Mouse (Mus musculus) CH12.LX (cell line): Measurements from ENCODE around the gene Pgm5. TPM values are rescaled to one million over a fixed set of nuclear protein-coding genes. Genes with fewer than 3 reads are reported as not detected.

Experiments used
- DNase-seq: peaks from one replicate; pipeline ENCODE4 v3.0.0-alpha.2; 2013; ENCODE audit errors: extremely low read depth
- H3K27ac ChIP-seq: 2 replicates; pipeline ENCODE4 v1.5.1; 2012; ENCODE audit warnings: low read depth, mild to moderate bottlenecking, control low read depth, moderate library complexity; ENCODE audit not compliant: insufficient read depth
- H3K27me3 ChIP-seq: replicated peaks from 2 replicates; pipeline ENCODE3; 2012; ENCODE audit warnings: inconsistent platforms
- H3K36me3 ChIP-seq, 2 experiments: replicated peaks in 1 of 2; 2 replicates each; pipeline versions ENCODE3 to v1.6.1; 2012; ENCODE audit warnings: inconsistent platforms in 1 of 2, low read length in 1 of 2, mild to moderate bottlenecking in 1 of 2, mixed read lengths in 1 of 2, moderate library complexity in 1 of 2; ENCODE audit not compliant: control insufficient read depth in 1 of 2, insufficient read depth in 1 of 2
- H3K4me1 ChIP-seq, 2 experiments: 2 replicates each; pipeline ENCODE4 v1.6.1; 2012; ENCODE audit warnings: inconsistent platforms in 1 of 2, moderate library complexity in 1 of 2; ENCODE audit not compliant: insufficient read depth in 2 of 2, control insufficient read depth in 1 of 2
- H3K4me2 ChIP-seq: 2 replicates; pipeline ENCODE4 v1.6.1; 2012; ENCODE audit warnings: low read depth, mild to moderate bottlenecking, control low read depth; ENCODE audit not compliant: poor library complexity, insufficient read depth, severe bottlenecking
- H3K4me3 ChIP-seq, 3 experiments: fragments of 150-350 bp in 1 of 3; sonication (generic) in 1 of 3; replicated peaks in 1 of 3; 2 replicates each; pipeline versions ENCODE3 to v1.5.1; 2011 to 2012; ENCODE audit warnings: low read depth in 2 of 3, low read length in 2 of 3, mild to moderate bottlenecking in 2 of 3, moderate library complexity in 2 of 3, control low read depth in 1 of 3, improper control_type of control experiment in 1 of 3, inconsistent platforms in 1 of 3, mixed read lengths in 1 of 3; ENCODE audit not compliant: poor library complexity in 1 of 3
- H3K79me2 ChIP-seq: replicated peaks from 2 replicates; pipeline ENCODE4 v1.6.1; 2012; ENCODE audit warnings: mild to moderate bottlenecking, moderate library complexity; ENCODE audit not compliant: control insufficient read depth, poor library complexity, insufficient read depth, severe bottlenecking; ENCODE audit errors: extremely low read depth
- H3K9ac ChIP-seq: 2 replicates; pipeline ENCODE4 v1.6.1; 2012; ENCODE audit warnings: low read depth, mild to moderate bottlenecking, control low read depth, moderate library complexity; ENCODE audit not compliant: insufficient read depth
- H3K9me3 ChIP-seq: replicated peaks from 2 replicates; pipeline ENCODE3; 2012; ENCODE audit warnings: low read length, inconsistent platforms, mixed read lengths
- BHLHE40 ChIP-seq: IDR thresholded peaks from 2 replicates; pipeline ENCODE4 v1.6.1; 2011; ENCODE audit warnings: mild to moderate bottlenecking, low read depth, low read length, improper control_type of control experiment
- ELF1 ChIP-seq: IDR thresholded peaks from 2 replicates; pipeline ENCODE4 v1.6.1; 2014; ENCODE audit warnings: low read depth, mild to moderate bottlenecking, inconsistent platforms, low read length, improper control_type of control experiment
- EP300 ChIP-seq: IDR thresholded peaks from 2 replicates; pipeline ENCODE4 v1.6.1; 2011; ENCODE audit warnings: low read length, improper control_type of control experiment
- HCFC1 ChIP-seq: IDR thresholded peaks from 2 replicates; pipeline ENCODE4 v1.6.1; 2012; ENCODE audit warnings: low read depth, mild to moderate bottlenecking, inconsistent platforms, low read length, improper control_type of control experiment
- KAT2A ChIP-seq: IDR thresholded peaks from 2 replicates; pipeline ENCODE4 v1.6.1; 2012; ENCODE audit warnings: low read length, improper control_type of control experiment, inconsistent platforms; ENCODE audit not compliant: insufficient replicate concordance
- MAX ChIP-seq: IDR thresholded peaks from 2 replicates; pipeline ENCODE4 v1.6.1; 2011; ENCODE audit warnings: low read length, improper control_type of control experiment
- MEF2A ChIP-seq: IDR thresholded peaks from 2 replicates; pipeline ENCODE4 v1.6.1; 2014; ENCODE audit warnings: low read depth, mild to moderate bottlenecking, inconsistent platforms, low read length, improper control_type of control experiment, borderline replicate concordance
- MXI1 ChIP-seq: IDR thresholded peaks from 2 replicates; pipeline ENCODE4 v1.6.1; 2011; ENCODE audit warnings: mild to moderate bottlenecking, low read depth, low read length, improper control_type of control experiment
- PAX5 ChIP-seq: IDR thresholded peaks from 2 replicates; pipeline ENCODE4 v1.6.1; 2012; ENCODE audit warnings: low read length, inconsistent platforms, mixed read lengths
- POLR2A ChIP-seq: IDR thresholded peaks from 2 replicates; pipeline ENCODE4 v1.6.1; 2011; ENCODE audit warnings: low read depth, mild to moderate bottlenecking, improper control_type of control experiment, low read length
- RAD21 ChIP-seq: IDR thresholded peaks from 2 replicates; pipeline ENCODE4 v1.6.1; 2011; ENCODE audit warnings: low read depth, mild to moderate bottlenecking, low read length, improper control_type of control experiment, moderate library complexity
- RCOR1 ChIP-seq: conservative IDR thresholded peaks from 2 replicates; pipeline ENCODE4 v1.6.1; 2012; ENCODE audit warnings: low read depth, mild to moderate bottlenecking, inconsistent platforms, low read length, improper control_type of control experiment
- SMC3 ChIP-seq: IDR thresholded peaks from 2 replicates; pipeline ENCODE4 v1.6.1; 2011; ENCODE audit warnings: low read depth, low read length, improper control_type of control experiment
- TCF12 ChIP-seq: IDR thresholded peaks from 2 replicates; pipeline ENCODE4 v1.6.1; 2014; ENCODE audit warnings: low read depth, mild to moderate bottlenecking, inconsistent platforms, low read length, improper control_type of control experiment
- UBTF ChIP-seq: IDR thresholded peaks from 2 replicates; pipeline ENCODE4 v1.6.1; 2012; ENCODE audit warnings: low read depth, mild to moderate bottlenecking, inconsistent platforms, low read length, improper control_type of control experiment, moderate library complexity
- USF1 ChIP-seq: IDR thresholded peaks from 2 replicates; pipeline ENCODE4 v1.6.1; 2014; ENCODE audit warnings: low read depth, mild to moderate bottlenecking, inconsistent platforms, low read length, improper control_type of control experiment
- ZC3H11A ChIP-seq: IDR thresholded peaks from 2 replicates; pipeline ENCODE4 v1.6.1; 2012; ENCODE audit warnings: low read depth, mild to moderate bottlenecking, inconsistent platforms, low read length, improper control_type of control experiment
- ZKSCAN1 ChIP-seq: IDR thresholded peaks from 2 replicates; pipeline ENCODE4 v1.6.1; 2012; ENCODE audit warnings: low read depth, inconsistent platforms, low read length, improper control_type of control experiment, borderline replicate concordance
- ZMIZ1 ChIP-seq: IDR thresholded peaks from 2 replicates; pipeline ENCODE4 v1.6.1; 2012; ENCODE audit warnings: low read depth, mild to moderate bottlenecking, inconsistent platforms, low read length, improper control_type of control experiment
- dilution Hi-C: fragments of 300-500 bp; cut with MboI; formaldehyde crosslinking; loops from 2 replicates; pipeline ENCODE4 v1.14.3; 2020; ENCODE audit warnings: low sequenced_read_pairs; ENCODE audit not compliant: extremely low pct_unique_long_range_greater_than_20kb, extremely low pct_ligation_motif_present
- in situ Hi-C: fragments of 300-500 bp; cut with MboI; formaldehyde crosslinking; loops from 3 replicates; pipeline ENCODE4 v1.14.3; 2019; ENCODE audit warnings: low sequenced_read_pairs, low pct_ligation_motif_present, low pct_unique_long_range_greater_than_20kb, mixed read lengths
- polyA plus RNA-seq: library from polyadenylated mRNA; unstranded; fragments of >175 nt; gene quantifications from 2 replicates; pipeline ENCODE4 v1.2.1, GENCODE M21; 2012; ENCODE audit warnings: low read depth; ENCODE audit not compliant: insufficient read length
- total RNA-seq, 2 experiments: library from RNA; depleted of rRNA; stranded (reverse); fragments of 300-350 nt in 1 of 2; fragments of >200 nt in 1 of 2; gene quantifications; 2 replicates each; pipeline ENCODE4 v1.2.3; 2012 to 2014

Gene Pgm5
- total and polyA plus RNA-seq, 3 experiments, result not detected

DNA sequence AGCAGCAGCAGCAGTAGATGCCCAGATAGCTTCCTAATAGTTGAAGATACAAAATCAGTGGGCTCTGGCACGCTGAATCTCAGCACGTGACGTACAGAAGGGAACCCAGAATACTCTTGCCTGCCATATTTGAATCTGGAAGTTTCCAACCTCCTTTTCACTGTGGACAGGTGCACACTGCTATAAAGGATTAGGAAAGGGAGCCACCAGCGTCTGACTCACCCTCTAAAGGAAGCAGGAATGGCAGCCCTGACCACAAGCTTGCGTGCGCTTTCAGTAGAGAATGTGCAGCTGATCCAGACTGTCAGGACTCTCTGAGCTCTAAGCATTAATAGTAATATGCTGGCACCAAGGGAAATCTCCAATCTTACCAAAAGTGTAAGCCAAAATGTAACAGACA lies 220.7 kb downstream of the Pgm5 start:
- H3K4me2 ChIP-seq, result no peak overlapping the region
- H3K27ac ChIP-seq, result no peak overlapping the region
- in situ Hi-C loops (no loop called here), dilution Hi-C loops (no loop called here)
- no peak overlapping the region for H3K4me3 ChIP-seq
- H3K4me1 ChIP-seq, result peaks cover 0 to 29% of the 10 kb centered on the region in 2 experiments; a peak in 2 of 4 replicates
- H3K27me3 ChIP-seq, result no peaks in the 10 kb centered on the region
- H3K79me2 ChIP-seq, result no peaks in the 10 kb centered on the region
- H3K9me3 ChIP-seq, result no peaks in the 10 kb centered on the region
- H3K9ac ChIP-seq, result no peak overlapping the region
- DNase-seq, result no peak
- TF ChIP-seq USF1 (no peak), RAD21 (no peak)
- no peaks in the 10 kb centered on the region for H3K36me3 ChIP-seq

DNA sequence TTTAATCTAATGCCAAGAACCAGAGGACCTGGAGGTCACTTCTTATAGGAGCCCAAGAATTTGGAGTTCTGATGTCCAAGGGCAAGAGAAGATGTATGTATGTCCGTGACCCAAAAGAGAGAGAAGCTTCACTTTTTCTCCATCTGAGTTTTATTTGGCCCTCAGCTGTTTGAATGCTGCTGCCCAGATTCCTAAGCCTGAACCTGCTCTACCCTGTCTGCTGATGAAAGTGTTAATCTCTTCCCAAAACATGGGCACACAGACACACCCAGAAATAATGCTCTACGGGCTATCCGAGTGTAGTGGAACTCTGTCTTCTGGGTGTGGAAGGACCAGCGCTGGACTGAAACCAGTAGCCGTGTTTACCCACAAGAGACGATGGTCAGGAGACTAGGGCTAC lies 223.7 kb downstream of the Pgm5 start:
- no peak overlapping the region for H3K27ac ChIP-seq
- H3K4me3 ChIP-seq, result no peak overlapping the region
- H3K9ac ChIP-seq, result no peak overlapping the region
- H3K36me3 ChIP-seq, result no peaks in the 10 kb centered on the region
- in situ Hi-C loops (no loop called here), dilution Hi-C loops (no loop called here)
- H3K4me2 ChIP-seq, result no peak overlapping the region
- H3K27me3 ChIP-seq, result no peaks in the 10 kb centered on the region
- H3K79me2 ChIP-seq, result no peaks in the 10 kb centered on the region
- DNase-seq, result no peak
- TF ChIP-seq TCF12 (no peak), POLR2A (no peak), HCFC1 (no peak), KAT2A (no peak), USF1 (no peak), ZMIZ1 (no peak), RCOR1 (no peak), UBTF (no peak), MEF2A (no peak), ZKSCAN1 (no peak), EP300 (no peak), RAD21 (no peak), PAX5 (no peak), ELF1 (no peak), MAX (no peak), SMC3 (no peak), MXI1 (no peak), BHLHE40 (no peak), ZC3H11A (no peak)
- H3K4me1 ChIP-seq, result peaks cover 0 to 16% of the 10 kb centered on the region in 2 experiments; a peak in 1 of 4 replicates
- H3K9me3 ChIP-seq, result no peaks in the 10 kb centered on the region
